Mouse (Mus musculus): Measurements from ENCODE around the gene Casp12.

GRCm38 (mm10) chr9:5412446-5413111 lies 67.3 kb downstream of the Casp12 start:
- no peak for TF ChIP-seq CTCF (IDR thresholded peaks at IDR 0.05; ENCODE audit: control insufficient read depth, insufficient read depth, low read length)
- no peak for TF ChIP-seq POLR2A (IDR thresholded peaks at IDR 0.05; ENCODE audit: borderline replicate concordance, control insufficient read depth, low read depth, low read length)
